Mouse (Mus musculus): ENCODE data around the gene Rab23. TPM values are rescaled to one million over a fixed set of nuclear protein-coding genes. Genes with fewer than 3 reads are reported as not detected.

Rab23 gene
- polyA plus RNA-seq (2021) = 23.3 TPM

- POLR2A ChIA-PET = no interaction called here
- in situ Hi-C loops (cut with MboI; ENCODE audit: low pct_unique_long_range_greater_than_20kb) = no loop called here
- ATAC-seq = peak; percentile 86
- CTCF ChIA-PET = no interaction called here
- no peak for DNase-seq (ENCODE audit: low read depth, low spot score)
- no peaks in the 10 kb centered on the region for H3K27me3 ChIP-seq
- TF ChIP-seq CTCF (IDR thresholded peaks at IDR 0.05) = no peak
Observed at GRCm38 (mm10) chr1:33719733-33720225, at the start of gene Rab23. Rab23 (plus strand) TSS chr1:33719887.

- in situ Hi-C loops (cut with MboI; ENCODE audit: low pct_unique_long_range_greater_than_20kb) = no loop called here
- POLR2A ChIA-PET = interaction anchor here (0.7 to 0.9 kb wide), 3 partner anchors 39 to 70 kb away, joined by 3 to 4 read pairs (median 4); no protein-coding TSS in a partner anchor
- CTCF ChIA-PET = interaction anchor here (2.2 to 4.9 kb wide), 3 partner anchors 17 to 71 kb away, joined by 5 to 51 read pairs (median 30); no protein-coding TSS in a partner anchor
- no peaks in the 10 kb centered on the region for H3K27me3 ChIP-seq
- DNase-seq (ENCODE audit: low read depth, low spot score) = no peak
- TF ChIP-seq CTCF (IDR thresholded peaks at IDR 0.05) = peak; percentile 39
- peak; percentile 60 for ATAC-seq
Observed at GRCm38 (mm10) chr1:33670164-33670616, 49.5 kb upstream of the Rab23 start.

DNA sequence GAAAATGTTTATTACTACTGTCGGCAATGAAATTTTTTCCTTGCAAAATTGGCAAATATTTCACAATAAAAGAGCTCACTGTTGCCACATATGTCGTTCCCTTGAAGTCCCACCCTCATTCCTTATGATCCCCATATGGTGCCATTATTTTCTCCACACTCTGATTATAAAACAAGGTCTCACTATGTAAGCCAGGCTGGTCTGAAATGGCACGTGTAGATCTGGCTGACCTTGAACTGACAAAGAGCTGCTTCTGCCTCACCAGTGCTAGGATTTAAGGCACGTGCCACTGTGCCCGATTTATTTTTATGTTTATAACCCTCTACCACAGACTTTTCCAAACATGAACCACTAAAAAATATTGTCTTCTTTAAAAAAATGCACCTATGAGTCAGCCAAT, 48.2 kb upstream of the Rab23 start:
- POLR2A ChIA-PET = interaction anchor here (0.8 to 1.2 kb wide), 2 partner anchors 14 to 67 kb away, joined by 3 to 4 read pairs; no protein-coding TSS in a partner anchor
- in situ Hi-C loops (cut with MboI; ENCODE audit: low pct_unique_long_range_greater_than_20kb) = no loop called here
- H3K27me3 ChIP-seq = no peaks in the 10 kb centered on the region
- CTCF ChIA-PET = interaction anchor here (0.9 to 4.9 kb wide), 10 partner anchors 9 to 82 kb away, joined by 3 to 51 read pairs (median 4); no protein-coding TSS in a partner anchor
- no peak for ATAC-seq
- TF ChIP-seq CTCF (IDR thresholded peaks at IDR 0.05) = no peak
- DNase-seq (ENCODE audit: low read depth, low spot score) = no peak

GRCm38 (mm10) chr1:33672083-33672482, 47.6 kb upstream of the Rab23 start:
- no peak for ATAC-seq
- ChIA-PET POLR2A (interaction anchor here (1.2 kb wide), 1 partner anchor 66 kb away, joined by 3 read pairs; no protein-coding TSS in a partner anchor), CTCF (interaction anchor here (0.9 to 4.9 kb wide), 12 partner anchors 9 to 78 kb away, joined by 3 to 51 read pairs (median 4); no protein-coding TSS in a partner anchor)
- in situ Hi-C loops (cut with MboI; ENCODE audit: low pct_unique_long_range_greater_than_20kb) = no loop called here
- no peaks in the 10 kb centered on the region for H3K27me3 ChIP-seq
- DNase-seq (ENCODE audit: low read depth, low spot score) = no peak
- no peak for TF ChIP-seq CTCF (IDR thresholded peaks at IDR 0.05)

DNA sequence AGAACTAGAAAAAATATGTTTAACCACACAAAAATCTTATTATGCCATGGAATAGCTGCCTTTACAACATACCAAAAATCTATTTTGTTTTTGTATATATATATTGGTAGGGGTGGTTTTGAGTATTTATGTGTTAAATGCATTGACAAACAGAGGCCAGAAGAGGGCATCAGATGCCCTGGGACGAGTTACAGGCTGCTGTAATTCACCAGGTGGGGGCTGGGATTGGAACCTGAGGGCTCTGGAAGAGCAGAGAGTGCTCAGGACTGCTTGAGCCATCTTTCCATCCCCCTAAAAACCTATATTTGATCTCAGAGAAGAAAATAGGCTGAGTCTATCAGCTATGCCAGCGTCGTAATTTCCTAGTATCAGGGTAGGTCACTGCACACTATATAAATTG, 47.2 kb upstream of the Rab23 start:
- CTCF ChIA-PET = interaction anchor here (0.9 to 4.9 kb wide), 11 partner anchors 8 to 96 kb away, joined by 3 to 51 read pairs (median 4); no protein-coding TSS in a partner anchor
- no peaks in the 10 kb centered on the region for H3K27me3 ChIP-seq
- ATAC-seq = no peak
- TF ChIP-seq CTCF (IDR thresholded peaks at IDR 0.05) = peak; percentile 81
- no peak for DNase-seq (ENCODE audit: low read depth, low spot score)
- in situ Hi-C loops (cut with MboI; ENCODE audit: low pct_unique_long_range_greater_than_20kb) = no loop called here
- POLR2A ChIA-PET = no interaction called here

DNA sequence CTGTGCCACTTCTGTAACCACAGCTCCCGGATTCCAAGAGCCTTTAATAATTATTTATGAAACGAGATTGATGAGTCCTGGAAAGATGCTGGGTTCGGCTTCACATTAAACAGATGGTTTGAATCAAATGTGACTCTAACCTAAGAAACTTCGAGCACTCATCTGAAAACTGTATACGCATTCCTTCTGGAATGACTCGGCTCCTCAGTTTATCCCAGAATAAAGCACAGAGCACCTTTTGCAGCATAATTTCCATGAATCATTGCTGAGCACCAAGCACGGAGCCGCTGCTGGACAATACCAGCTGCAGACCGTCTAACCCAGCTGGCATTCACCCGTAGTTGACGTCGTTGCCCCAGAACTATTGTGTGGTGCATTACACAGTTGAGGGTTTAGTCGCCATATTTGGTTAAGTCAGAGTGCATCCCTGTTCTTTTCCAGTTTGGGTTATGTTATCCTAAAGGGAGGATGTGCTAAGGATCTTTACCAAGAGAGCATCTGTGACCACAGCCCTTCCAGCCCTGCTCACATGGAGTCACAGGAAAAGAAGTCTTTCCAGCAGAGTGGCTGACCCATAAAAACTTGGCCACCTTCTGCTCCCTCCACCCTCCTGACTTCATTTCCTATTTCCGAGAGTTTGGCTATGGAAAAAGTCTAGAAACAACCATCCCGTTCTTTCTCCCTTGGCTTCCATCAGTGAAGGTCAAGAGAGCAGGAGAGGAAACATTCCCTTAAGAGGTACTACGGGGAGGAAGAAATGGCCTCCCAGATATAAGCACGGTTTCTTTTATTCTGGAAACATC, 46.3 kb upstream of the Rab23 start:
- POLR2A ChIA-PET = no interaction called here

GRCm38 (mm10) chr1:33680435-33680834, 39.3 kb upstream of the Rab23 start:
- in situ Hi-C loops (cut with MboI; ENCODE audit: low pct_unique_long_range_greater_than_20kb) = loop anchor here (10.0 kb wide), 1 partner anchor 194 kb away; no protein-coding TSS in a partner anchor
- CTCF ChIA-PET = interaction anchor here (0.7 to 1.4 kb wide), 3 partner anchors 8 to 62 kb away, joined by 4 to 5 read pairs (median 4); no protein-coding TSS in a partner anchor
- POLR2A ChIA-PET = interaction anchor here (0.6 kb wide), 1 partner anchor 218 kb away, joined by 6 read pairs; no protein-coding TSS in a partner anchor

More for the DNA sequence above, 46.3 kb upstream of the Rab23 start:
- no peaks in the 10 kb centered on the region for H3K27me3 ChIP-seq
- no peak for TF ChIP-seq CTCF (IDR thresholded peaks at IDR 0.05)
- in situ Hi-C loops (cut with MboI; ENCODE audit: low pct_unique_long_range_greater_than_20kb) = no loop called here
- CTCF ChIA-PET = interaction anchor here (1.2 to 4.9 kb wide), 7 partner anchors 15 to 95 kb away, joined by 3 to 51 read pairs (median 4); no protein-coding TSS in a partner anchor
- peak; percentile 15 for ATAC-seq
- no peak for DNase-seq (ENCODE audit: low read depth, low spot score)

GRCm38 (mm10) chr1:33680890-33681289, 38.8 kb upstream of the Rab23 start:
- in situ Hi-C loops (cut with MboI; ENCODE audit: low pct_unique_long_range_greater_than_20kb) = loop anchor here (10.0 kb wide), 1 partner anchor 194 kb away; no protein-coding TSS in a partner anchor
- TF ChIP-seq CTCF (IDR thresholded peaks at IDR 0.05) = no peak
- ATAC-seq (no peak), DNase-seq (ENCODE audit: low read depth, low spot score) (no peak)
- POLR2A ChIA-PET = no interaction called here
- CTCF ChIA-PET = interaction anchor here (0.7 to 1.3 kb wide), 2 partner anchors 9 to 61 kb away, joined by 4 to 5 read pairs; no protein-coding TSS in a partner anchor
- H3K27me3 ChIP-seq = no peaks in the 10 kb centered on the region

More at GRCm38 (mm10) chr1:33680435-33680834, 39.3 kb upstream of the Rab23 start:
- ATAC-seq (no peak), DNase-seq (ENCODE audit: low read depth, low spot score) (no peak)
- no peaks in the 10 kb centered on the region for H3K27me3 ChIP-seq
- TF ChIP-seq CTCF (IDR thresholded peaks at IDR 0.05) = no peak

DNA sequence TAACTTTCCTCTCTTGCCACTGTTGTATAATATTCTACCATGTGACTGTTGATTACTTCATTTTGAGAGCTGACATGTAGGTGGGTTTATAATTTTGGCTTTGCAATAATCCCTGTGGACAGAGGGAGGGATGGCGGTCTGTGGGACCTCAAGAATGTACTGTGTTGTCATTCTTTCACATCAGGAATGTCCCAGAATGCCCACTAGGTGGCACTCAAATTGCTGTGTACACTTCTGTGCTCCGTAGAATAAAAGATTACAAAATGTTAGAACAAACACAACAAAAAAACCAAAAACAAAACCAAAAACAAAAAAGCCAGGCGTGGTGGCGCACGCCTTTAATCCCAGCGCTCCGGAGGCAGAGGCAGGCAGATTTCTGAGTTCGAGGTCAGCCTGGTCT, 35.2 kb upstream of the Rab23 start:
- in situ Hi-C loops (cut with MboI; ENCODE audit: low pct_unique_long_range_greater_than_20kb) = loop anchor here (10.0 kb wide), 1 partner anchor 190 kb away; no protein-coding TSS in a partner anchor
- H3K27me3 ChIP-seq = no peaks in the 10 kb centered on the region
- CTCF ChIA-PET = interaction anchor here (0.9 to 2.5 kb wide), 8 partner anchors 28 to 69 kb away, joined by 3 to 15 read pairs (median 4); no protein-coding TSS in a partner anchor
- POLR2A ChIA-PET = no interaction called here
- peak; percentile 73 for TF ChIP-seq CTCF (IDR thresholded peaks at IDR 0.05)
- ATAC-seq (no peak), DNase-seq (ENCODE audit: low read depth, low spot score) (no peak)

GRCm38 (mm10) chr1:33688810-33689209, 30.9 kb upstream of the Rab23 start:
- no peak for ATAC-seq

More at GRCm38 (mm10) chr1:33688810-33689209, 30.9 kb upstream of the Rab23 start:
- in situ Hi-C loops (cut with MboI; ENCODE audit: low pct_unique_long_range_greater_than_20kb) = loop anchor here (5.0 to 10.0 kb wide), 2 partner anchors 43 to 186 kb away; no protein-coding TSS in a partner anchor
- TF ChIP-seq CTCF (IDR thresholded peaks at IDR 0.05) = no peak
- DNase-seq (ENCODE audit: low read depth, low spot score) = no peak
- H3K27me3 ChIP-seq = no peaks in the 10 kb centered on the region
- ChIA-PET CTCF (interaction anchor here (0.6 to 2.5 kb wide), 3 partner anchors 16 to 1164 kb away, joined by 3 to 8 read pairs (median 6); no protein-coding TSS in a partner anchor), POLR2A (no interaction called here)
